Mouse (Mus musculus) brain, embryonic 14.5 days (tissue): ENCODE results near the gene Dock10.

ENCODE experiments used
- CTCF ChIP-seq: fragments of 200-500 bp; IDR thresholded peaks from 2 replicates; pipeline ENCODE4 v1.5.1; 2012; ENCODE audit warnings: inconsistent platforms, mild to moderate bottlenecking, moderate library complexity, borderline replicate concordance; ENCODE audit not compliant: insufficient read depth, insufficient read length; ENCODE audit errors: extremely low read depth
- POLR2A ChIP-seq: fragments of 200-500 bp; IDR thresholded peaks from 2 replicates; pipeline ENCODE4 v1.6.1; 2012; ENCODE audit warnings: mild to moderate bottlenecking, inconsistent platforms, borderline replicate concordance; ENCODE audit not compliant: poor library complexity, insufficient read depth, insufficient read length, severe bottlenecking; ENCODE audit errors: extremely low read depth

GRCm38 (mm10) chr1:80785066-80785779 is 26.9 kb upstream of the Dock10 start:
- TF ChIP-seq POLR2A (no peak), CTCF (no peak)
